Mouse (Mus musculus) liver, postnatal 0 days (tissue): Measurements from ENCODE around the gene Gm21970.

Experiments used
- CTCF ChIP-seq: sonication (generic); IDR thresholded peaks from 2 replicates; pipeline ENCODE4 v1.5.1; 2016; ENCODE audit warnings: antibody characterized with exemption, low read depth
- EP300 ChIP-seq: IDR thresholded peaks from 2 replicates; pipeline ENCODE4 v1.6.1; 2016; ENCODE audit warnings: antibody characterized with exemption, low read depth, mild to moderate bottlenecking

DNA sequence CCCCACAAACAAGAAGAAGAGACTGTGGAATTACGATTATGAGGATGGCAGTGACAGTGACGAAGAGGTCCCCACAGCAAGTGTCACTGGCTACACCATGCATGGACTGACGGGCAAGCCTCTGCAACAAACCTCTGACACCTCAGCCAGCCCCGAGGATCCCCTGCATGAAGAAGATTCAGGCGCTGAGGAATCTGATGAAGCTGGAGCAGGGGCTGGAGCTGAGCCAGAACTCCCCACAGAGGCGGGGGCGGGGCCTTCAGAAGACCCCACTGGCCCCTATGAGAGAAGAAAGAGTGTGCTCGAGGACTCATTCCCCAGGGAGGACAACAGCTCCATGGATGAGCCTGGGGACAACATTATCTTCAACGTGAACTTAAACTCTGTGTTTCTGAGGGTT is 12.3 kb downstream of the Gm21970 start:
- TF ChIP-seq CTCF (no peak), EP300 (no peak)
